Comparison of ENCODE assay signal across 1 mouse cellular context in the genomic region with DNA sequence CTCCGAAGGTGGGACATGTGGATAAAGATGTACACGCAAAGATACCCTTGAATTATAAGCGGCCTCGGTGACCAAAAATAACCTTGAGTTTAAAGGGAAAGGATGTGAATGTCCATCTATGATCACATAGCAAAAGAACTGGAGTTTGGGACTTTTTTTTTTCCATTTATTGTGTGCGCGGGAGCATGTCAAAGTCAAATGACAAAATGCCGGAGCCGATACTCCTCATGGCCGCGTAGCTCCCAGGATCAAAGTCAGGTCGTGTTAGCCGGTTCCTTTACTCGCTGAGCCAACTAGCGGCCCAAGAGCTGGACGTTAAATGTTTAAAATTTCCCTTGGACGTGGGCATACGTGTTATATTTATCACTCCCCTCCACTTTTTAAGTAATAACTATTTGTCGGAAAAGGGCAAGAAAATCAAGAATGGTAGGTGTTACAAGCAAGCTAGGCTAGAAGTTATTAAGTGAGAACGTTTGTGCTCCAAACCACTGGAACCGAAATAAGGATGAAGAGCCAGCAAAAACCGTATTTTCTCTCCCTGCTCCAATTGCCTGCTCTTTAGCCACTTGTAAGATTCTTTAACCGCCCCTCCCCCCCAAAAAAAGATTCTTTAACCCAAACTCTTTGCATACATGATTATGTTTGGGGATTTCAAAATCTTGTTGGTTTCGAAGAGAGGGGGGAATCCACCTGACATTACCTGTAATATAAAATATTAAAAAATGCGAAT.
A peak's percentile ranks its signal among the peaks of the same experiment; 100 is the strongest.
TF ChIP-seq lines count a peak whose summit lies in the region.

No protein-coding gene starts in this region.

TF ChIP-seq in MEL, 35 proteins besides CTCF, POLR2A, EP300 and RAD21 (continued from another document):
- TF ChIP-seq TCF12 (IDR thresholded peaks at IDR 0.05; ENCODE audit: low read depth, low read length) (no peak), MAZ (IDR thresholded peaks at IDR 0.05; ENCODE audit: low read depth, low read length) (peak; percentile 11; the same call in 1 of the 2 replicates), NRF1 (IDR thresholded peaks at IDR 0.05; ENCODE audit: insufficient read depth, low read depth, low read length, poor library complexity, severe bottlenecking) (no peak), CHD1 (IDR thresholded peaks at IDR 0.05; ENCODE audit: low read depth, low read length) (peak; percentile 90; the same call in 1 of the 2 replicates), POLR2AphosphoS2 (IDR thresholded peaks at IDR 0.05; ENCODE audit: low read length) (no peak; the same call in 1 of the 2 replicates), MYC (IDR thresholded peaks at IDR 0.05; ENCODE audit: low read depth, low read length) (peak; percentile 58), RCOR1 (IDR thresholded peaks at IDR 0.05; ENCODE audit: low read depth, low read length) (peak; percentile 39; the same call in 1 of the 2 replicates), KAT2A (conservative IDR thresholded peaks at IDR 0.05; ENCODE audit: low read depth, low read length) (no peak), E2F4 (IDR thresholded peaks at IDR 0.05; ENCODE audit: borderline replicate concordance, low read depth, low read length) (peak; percentile 32; the same call in 1 of the 2 replicates), ETS1 (IDR thresholded peaks at IDR 0.05; ENCODE audit: low read depth, low read length) (no peak), MEF2A (IDR thresholded peaks at IDR 0.05; ENCODE audit: extremely low read depth, insufficient replicate concordance, low read depth, low read length, poor library complexity, severe bottlenecking) (no peak)
